Mouse (Mus musculus) ES-E14 (cell line): Measurements from ENCODE around the gene Zfp213. TPM values are rescaled to one million over a fixed set of nuclear protein-coding genes. Genes with fewer than 3 reads are reported as not detected.
"Not testable (repeated sequence)": the region's sequence is repeated elsewhere in the genome, so short reads cannot be mapped to it uniquely, and the experiment has no call there.

Source experiments
- DNase-seq: peaks from one replicate; pipeline ENCODE4 v3.0.0-alpha.2; 2013; ENCODE audit warnings: low read depth, low spot score
- H3K27ac ChIP-seq: 2 replicates; pipeline ENCODE4 v1.5.1; 2012; ENCODE audit warnings: low read depth, mild to moderate bottlenecking, low read length, moderate library complexity, mixed read lengths; ENCODE audit not compliant: poor library complexity, insufficient read depth, severe bottlenecking
- H3K36me3 ChIP-seq: 2 replicates; pipeline ENCODE4 v1.6.1; 2012; ENCODE audit warnings: mild to moderate bottlenecking, low read length, moderate library complexity, mixed read lengths; ENCODE audit not compliant: control insufficient read depth, poor library complexity, insufficient read depth, severe bottlenecking
- H3K4me1 ChIP-seq, 2 experiments: fragments of 150-350 bp in 1 of 2; sonication (generic) in 1 of 2; 2 replicates each; pipeline ENCODE4 v1.6.1; 2012; ENCODE audit warnings: low read length in 2 of 2, mild to moderate bottlenecking in 1 of 2, mixed read lengths in 1 of 2; ENCODE audit not compliant: control insufficient read depth in 2 of 2, insufficient read depth in 2 of 2, poor library complexity in 1 of 2
- H3K4me3 ChIP-seq, 2 experiments: fragments of 150-350 bp in 1 of 2; sonication (generic) in 1 of 2; 2 replicates each; pipeline ENCODE4 v1.5.1; 2012; ENCODE audit warnings: low read length in 2 of 2, low read depth in 1 of 2, mild to moderate bottlenecking in 1 of 2, mixed read lengths in 1 of 2; ENCODE audit not compliant: insufficient read depth in 1 of 2, poor library complexity in 1 of 2, severe bottlenecking in 1 of 2
- H3K9ac ChIP-seq: 2 replicates; pipeline ENCODE4 v1.6.1; 2012; ENCODE audit warnings: low read depth, mild to moderate bottlenecking, low read length, mixed read lengths; ENCODE audit not compliant: poor library complexity, insufficient read depth, severe bottlenecking
- H3K9me3 ChIP-seq: fragments of 150-350 bp; sonication (generic); 2 replicates; pipeline ENCODE4 v1.6.1; 2012; ENCODE audit warnings: low read depth, mild to moderate bottlenecking, low read length; ENCODE audit not compliant: control insufficient read depth, insufficient read depth
- CHD2 ChIP-seq: IDR thresholded peaks from 2 replicates; pipeline ENCODE4 v1.6.1; 2014; ENCODE audit warnings: mild to moderate bottlenecking, low read depth, low read length, inconsistent platforms
- HCFC1 ChIP-seq: IDR thresholded peaks from 2 replicates; pipeline ENCODE4 v1.6.1; 2012; ENCODE audit warnings: low read length, inconsistent platforms, borderline replicate concordance; ENCODE audit not compliant: insufficient read depth
- MAFK ChIP-seq: IDR thresholded peaks from 2 replicates; pipeline ENCODE4 v1.6.1; 2014; ENCODE audit warnings: mild to moderate bottlenecking, low read depth, low read length, inconsistent platforms; ENCODE audit not compliant: insufficient read depth
- ZC3H11A ChIP-seq: IDR thresholded peaks from 2 replicates; pipeline ENCODE4 v1.6.1; 2012; ENCODE audit warnings: low read depth, mild to moderate bottlenecking, inconsistent platforms, low read length, borderline replicate concordance
- ZNF384 ChIP-seq: IDR thresholded peaks from 2 replicates; pipeline ENCODE4 v1.6.1; 2012; ENCODE audit warnings: low read depth, low read length, inconsistent platforms
- in situ Hi-C, 2 experiments: fragments of 600-800 bp; cut with MboI; formaldehyde crosslinking; loops; one replicate each; pipeline ENCODE4 v1.15.1; 2025; ENCODE audit warnings: low sequenced_read_pairs in 2 of 2, inconsistent platforms in 1 of 2; ENCODE audit not compliant: unreplicated experiment in 2 of 2
- total RNA-seq: library from RNA; depleted of rRNA; stranded (reverse); fragments of 300-350 nt; gene quantifications from 2 replicates; pipeline ENCODE4 v1.2.3, GENCODE M21; 2012

The Zfp213 gene
- total RNA-seq, 1 experiment: 8.4 TPM

DNA sequence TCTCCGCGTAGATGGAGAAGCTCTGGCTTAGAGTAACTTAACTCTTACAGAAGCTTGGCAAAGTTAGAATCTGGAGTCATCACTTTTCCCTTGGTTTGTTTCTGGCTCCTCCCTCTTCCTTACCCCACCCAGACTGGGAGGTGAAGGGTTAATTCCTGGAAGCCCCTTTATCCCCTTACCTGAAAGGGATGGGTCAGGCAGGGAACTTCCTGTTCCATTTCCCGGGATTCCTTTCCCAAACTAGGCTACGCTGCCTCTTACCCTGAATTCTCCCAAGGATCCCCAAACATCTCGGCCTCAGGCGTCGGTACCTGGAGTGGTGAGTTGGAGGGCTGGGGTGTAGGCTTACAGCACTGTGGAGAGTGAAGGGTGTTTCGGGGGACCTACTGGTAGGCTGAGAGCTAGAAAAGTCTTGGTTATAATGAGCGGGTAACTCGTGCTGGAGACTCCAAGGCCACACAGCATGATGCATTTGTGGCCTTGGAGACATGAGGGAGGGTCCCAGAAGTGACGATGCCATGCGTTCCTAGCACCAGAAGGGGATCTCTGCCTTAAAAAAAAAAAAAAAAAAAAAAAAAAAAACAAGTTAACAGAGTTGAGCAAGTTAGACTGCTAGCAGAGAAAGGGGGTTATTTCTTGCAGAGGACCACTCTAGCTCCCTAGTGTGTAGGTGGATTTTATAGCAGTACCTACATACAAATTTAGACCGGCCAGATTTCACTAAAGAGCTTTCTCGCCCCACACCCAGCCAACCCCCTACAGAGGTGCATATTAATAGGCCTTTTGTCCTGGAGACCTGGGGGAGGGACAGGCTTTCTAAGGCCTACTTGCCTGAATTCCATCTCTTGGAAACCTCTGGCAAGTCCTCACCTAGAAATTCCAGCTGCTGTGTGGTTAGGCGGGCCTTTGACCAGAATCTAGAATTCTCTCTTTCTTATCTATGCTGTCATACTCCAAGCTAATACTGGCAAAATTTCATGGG is 36.9 kb upstream of the Zfp213 start, which contains the start of gene Zscan10:
Gene Zscan10 (plus strand): TSS at position 216 of the 982 bp plus-strand sequence.
- DNase-seq: peak; percentile 84
- H3K9ac ChIP-seq: peak within 1 kb of the TSS; percentile 96
- no peaks in the 10 kb centered on the region for H3K9me3 ChIP-seq
- H3K4me3 ChIP-seq: peak within 1 kb of the TSS; percentile 81 to 92
- H3K36me3 ChIP-seq: peaks cover 14% of the 10 kb centered on the region
- peak within 1 kb of the TSS; percentile 100 for H3K27ac ChIP-seq
- 0 out of 2 replicates have a peak, but pooled peaks have one; percentile 44 for TF ChIP-seq HCFC1
- TF ChIP-seq ZNF384: peak; percentile 96
- no peak for TF ChIP-seq MAFK
- TF ChIP-seq ZC3H11A: no peak
- TF ChIP-seq CHD2: peak; percentile 33; the same call in 1 of the 2 replicates
- peaks cover 8 to 9% of the 10 kb centered on the region in 2 experiments for H3K4me1 ChIP-seq
- in situ Hi-C loops: no loop called here

DNA sequence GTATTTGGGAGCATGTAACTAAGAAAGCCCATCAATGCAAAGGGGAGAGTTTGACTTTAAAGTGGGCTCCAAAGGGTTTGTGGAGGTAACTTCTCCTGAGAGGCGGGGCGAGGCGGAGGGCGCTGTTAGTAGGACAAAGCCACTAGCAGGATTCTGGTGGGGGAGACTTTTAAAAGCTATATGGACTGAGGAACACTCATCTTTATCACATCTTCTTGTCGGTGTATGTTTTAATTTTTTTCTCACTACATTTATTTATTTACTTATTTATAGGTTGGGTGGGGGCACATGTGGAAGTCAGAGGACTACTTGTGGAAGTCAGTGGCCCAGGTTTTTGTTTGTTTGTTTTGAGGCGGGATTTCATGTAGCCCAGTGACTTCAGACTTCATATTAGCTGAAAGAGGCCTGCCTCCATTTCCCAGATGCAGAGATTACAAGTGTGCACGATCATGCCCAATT is 35.6 kb upstream of the Zfp213 start:
- Histone ChIP-seq H3K4me1 (peaks cover 9 to 10% of the 10 kb centered on the region in 2 experiments), H3K9ac (peak overlapping the region; percentile 96), H3K4me3 (peak overlapping the region; percentile 81 to 92), H3K27ac (peak overlapping the region; percentile 100), H3K9me3 (no peaks in the 10 kb centered on the region), H3K36me3 (peaks cover 7% of the 10 kb centered on the region)
- no peak for TF ChIP-seq CHD2
- no peak for TF ChIP-seq ZC3H11A
- no peak for TF ChIP-seq HCFC1
- TF ChIP-seq MAFK: no peak
- no peak for TF ChIP-seq ZNF384
- DNase-seq: peak; percentile 57
- in situ Hi-C loops: no loop called here

DNA sequence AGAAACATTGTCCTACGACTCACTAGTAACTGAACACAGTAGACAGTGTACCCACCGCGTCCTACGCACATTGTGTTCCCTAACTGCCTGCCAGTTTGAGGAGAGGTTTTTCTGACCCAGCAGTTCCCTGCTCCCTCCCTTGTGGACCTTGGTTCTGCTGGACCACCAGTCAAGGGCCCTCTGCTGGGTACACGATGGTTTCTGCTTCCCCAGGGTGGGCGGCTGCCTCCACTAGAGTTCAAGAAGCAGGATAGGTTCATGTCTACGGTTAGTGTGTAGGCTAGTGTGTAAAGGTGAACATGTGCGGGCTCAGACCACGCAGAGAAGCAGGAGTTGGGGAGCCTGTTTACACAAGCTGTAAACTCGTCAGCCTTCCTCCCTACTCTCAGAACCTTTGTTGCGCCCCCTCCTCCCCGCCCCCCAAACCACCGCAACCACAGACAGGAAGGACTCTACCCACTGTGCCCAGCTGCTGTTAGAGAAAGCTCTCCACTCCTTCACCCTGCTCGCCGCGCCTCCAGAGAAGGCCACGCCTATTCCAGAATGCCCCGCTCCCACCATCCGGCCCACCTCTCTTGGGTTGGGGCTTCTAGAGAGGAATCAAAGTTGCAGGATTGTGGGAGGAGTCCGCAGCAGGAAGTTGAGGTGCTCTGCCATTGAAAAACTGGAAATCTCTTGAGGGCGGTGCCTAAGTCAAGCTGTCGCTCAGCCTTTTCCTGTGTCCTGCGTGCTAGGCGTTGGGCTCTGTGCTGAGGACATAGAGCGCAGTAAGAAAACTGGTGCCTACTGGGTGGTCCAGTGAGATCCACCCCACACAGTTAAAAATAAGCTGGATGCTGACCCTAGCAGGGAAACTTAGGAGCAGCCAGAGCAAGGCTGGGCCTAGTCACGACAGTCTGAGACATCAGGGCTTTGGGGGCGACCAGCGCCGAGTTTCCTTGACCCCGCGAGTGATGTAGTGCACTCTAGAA is 34.8 kb upstream of the Zfp213 start, which contains the start of gene Zfp13:
Gene Zfp13 (minus strand): TSS at position 906 of the 971 bp plus-strand sequence.
- Histone ChIP-seq H3K9me3 (no peaks in the 10 kb centered on the region), H3K36me3 (peaks cover 3% of the 10 kb centered on the region), H3K4me3 (peak within 1 kb of the TSS; percentile 81 to 92), H3K9ac (peak within 1 kb of the TSS; percentile 96), H3K27ac (peak within 1 kb of the TSS; percentile 100), H3K4me1 (peaks cover 2 to 6% of the 10 kb centered on the region in 2 experiments; a peak in 3 of 4 replicates)
- in situ Hi-C loops: no loop called here
- TF ChIP-seq HCFC1 (0 out of 2 replicates have a peak, but pooled peaks have one; percentile 16), CHD2 (no peak)
- DNase-seq: peak; percentile 95

- H3K4me1 ChIP-seq, DNase-seq, H3K9ac ChIP-seq, in situ Hi-C loops, H3K9me3 ChIP-seq, H3K4me3 ChIP-seq, H3K27ac ChIP-seq, H3K36me3 ChIP-seq: not testable (repeated sequence)
- TF ChIP-seq ZNF384: peak; percentile 84
Observed at GRCm38 (mm10) chr17:23595139-23595538, 31.1 kb upstream of the Zfp213 start.
